Mouse (Mus musculus) kidney, postnatal 10 days (tissue): ENCODE data around the gene Zbtb40.

Source experiments
- DNase-seq: peaks from one replicate; pipeline ENCODE4 v3.0.0; 2021; ENCODE audit warnings: mixed read lengths

Zbtb40 gene

GRCm38 (mm10) chr4:137048550-137049032 lies at the start of gene Zbtb40:
TSS of gene Zbtb40 (minus strand) at chr4:137048801.
- DNase-seq: peak; percentile 96

GRCm38 (mm10) chr4:137097984-137098327 lies 49.4 kb upstream of the Zbtb40 start:
- no peak for DNase-seq

- no peak for DNase-seq
Observed at GRCm38 (mm10) chr4:137097246-137097983, 48.8 kb upstream of the Zbtb40 start.

- no peak for DNase-seq
Observed at GRCm38 (mm10) chr4:137096353-137096752, 47.8 kb upstream of the Zbtb40 start.

GRCm38 (mm10) chr4:137085083-137085810 lies 36.6 kb upstream of the Zbtb40 start:
- DNase-seq: peak; percentile 58

- no peak for DNase-seq
Observed at GRCm38 (mm10) chr4:137082866-137083265, 34.3 kb upstream of the Zbtb40 start.

- DNase-seq: no peak
Observed at GRCm38 (mm10) chr4:137081401-137081800, 32.8 kb upstream of the Zbtb40 start.

- no peak for DNase-seq
Observed at GRCm38 (mm10) chr4:137077216-137077615, 28.6 kb upstream of the Zbtb40 start.

- no peak for DNase-seq
Observed at GRCm38 (mm10) chr4:137071204-137071603, 22.6 kb upstream of the Zbtb40 start.

- no peak for DNase-seq
Observed at GRCm38 (mm10) chr4:137068491-137068890, 19.9 kb upstream of the Zbtb40 start.

- no peak for DNase-seq
Observed at GRCm38 (mm10) chr4:137065846-137066245, 17.2 kb upstream of the Zbtb40 start.

- no peak for DNase-seq
Observed at GRCm38 (mm10) chr4:137054932-137055331, 6.3 kb upstream of the Zbtb40 start.

- DNase-seq: no peak
Observed at GRCm38 (mm10) chr4:137053810-137054209, 5.2 kb upstream of the Zbtb40 start.

GRCm38 (mm10) chr4:137047840-137048549 lies 606 bp downstream of the Zbtb40 start:
- DNase-seq: peak; percentile 44

- DNase-seq: no peak
Observed at GRCm38 (mm10) chr4:137046110-137046509, 2.5 kb downstream of the Zbtb40 start.

- peak; percentile 25 for DNase-seq
Observed at GRCm38 (mm10) chr4:137044516-137044915, 4.1 kb downstream of the Zbtb40 start.

- DNase-seq: peak; percentile 79
Observed at GRCm38 (mm10) chr4:137043799-137044198, 4.8 kb downstream of the Zbtb40 start.

- no peak for DNase-seq
Observed at GRCm38 (mm10) chr4:137042039-137042438, 6.6 kb downstream of the Zbtb40 start.

GRCm38 (mm10) chr4:137041161-137041621 lies 7.4 kb downstream of the Zbtb40 start:
- DNase-seq: peak; percentile 49

GRCm38 (mm10) chr4:137039441-137039840 lies 9.2 kb downstream of the Zbtb40 start:
- DNase-seq: no peak

- no peak for DNase-seq
Observed at GRCm38 (mm10) chr4:137038501-137038900, 10.1 kb downstream of the Zbtb40 start.

- DNase-seq: no peak
Observed at GRCm38 (mm10) chr4:137038096-137038495, 10.5 kb downstream of the Zbtb40 start.
